Mouse (Mus musculus): ENCODE measurements around the gene Apol7a. TPM values are rescaled to one million over a fixed set of nuclear protein-coding genes. Genes with fewer than 3 reads are reported as not detected.
A peak's percentile ranks its signal among the peaks of the same experiment; 100 is the strongest.

Gene Apol7a
- total RNA-seq, 2 experiments from 2014 or later, result 0.48 to 0.68 TPM

DNA sequence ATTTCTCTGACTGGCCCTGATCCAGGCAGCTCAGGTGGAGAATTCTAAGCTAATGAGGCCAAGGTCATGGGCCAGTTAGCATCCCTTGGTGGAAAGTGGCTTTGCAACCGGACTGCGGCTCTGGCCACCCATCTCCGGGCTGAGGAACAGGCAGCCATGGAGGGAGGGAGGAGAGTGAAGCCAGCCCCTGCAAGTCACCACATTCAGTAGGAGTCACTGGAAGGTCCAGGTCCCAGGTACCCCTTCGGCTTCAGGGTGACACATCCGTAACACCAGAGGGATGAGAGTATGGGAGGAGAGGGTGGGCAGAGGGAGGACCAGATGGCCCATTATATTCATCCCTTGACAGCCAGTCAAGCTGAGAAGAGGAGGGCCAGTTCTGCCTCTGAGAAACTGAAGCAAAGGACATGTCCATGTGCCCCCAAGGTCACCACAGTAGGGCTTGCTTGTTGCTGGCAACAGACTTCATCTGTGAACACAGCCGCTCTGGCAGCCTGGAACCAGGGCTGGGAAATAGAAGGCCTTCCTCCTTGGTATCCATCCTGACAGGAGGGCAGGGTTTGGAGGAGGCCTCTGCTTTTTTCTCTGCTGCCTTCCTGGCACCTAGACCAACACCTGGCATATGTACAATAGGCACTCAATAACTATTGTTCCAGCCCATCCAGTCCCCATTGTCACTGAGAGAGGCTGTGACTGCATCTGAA, 43.9 kb downstream of the Apol7a start:
- DNase-seq (ENCODE audit: low spot score in 2 of 2), result no peak
- intact Hi-C loops (cut with DNase I), result loop anchor here (5.0 kb wide), 2 partner anchors 48 to 128 kb away; partner anchors contain the start of gene Rbfox2

- DNase-seq (ENCODE audit: low spot score in 2 of 2), result no peak
- intact Hi-C loops (cut with DNase I), result no loop called here
These were observed 44.4 kb downstream of the Apol7a start for GRCm38 (mm10) chr15:77354496-77354847.

DNA sequence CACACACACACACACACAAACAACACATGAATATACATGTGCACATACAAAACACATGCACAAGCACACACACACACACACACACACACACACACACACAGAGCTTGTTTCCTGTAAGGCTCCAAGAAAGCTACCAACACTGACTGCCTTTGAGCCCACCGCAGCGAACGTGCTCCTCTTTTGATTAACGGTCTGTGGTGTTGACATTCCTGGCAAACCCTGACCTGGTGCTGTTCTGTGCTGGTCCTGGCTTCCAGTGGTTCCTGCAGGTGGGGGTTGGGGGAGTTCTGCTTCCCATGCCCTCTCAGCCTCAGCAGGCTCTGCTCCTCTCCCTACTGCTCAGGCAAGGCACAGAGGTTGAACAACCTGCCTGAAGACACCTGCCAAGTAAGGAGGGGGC, 45.1 kb downstream of the Apol7a start:
- intact Hi-C loops (cut with DNase I), result no loop called here

DNA sequence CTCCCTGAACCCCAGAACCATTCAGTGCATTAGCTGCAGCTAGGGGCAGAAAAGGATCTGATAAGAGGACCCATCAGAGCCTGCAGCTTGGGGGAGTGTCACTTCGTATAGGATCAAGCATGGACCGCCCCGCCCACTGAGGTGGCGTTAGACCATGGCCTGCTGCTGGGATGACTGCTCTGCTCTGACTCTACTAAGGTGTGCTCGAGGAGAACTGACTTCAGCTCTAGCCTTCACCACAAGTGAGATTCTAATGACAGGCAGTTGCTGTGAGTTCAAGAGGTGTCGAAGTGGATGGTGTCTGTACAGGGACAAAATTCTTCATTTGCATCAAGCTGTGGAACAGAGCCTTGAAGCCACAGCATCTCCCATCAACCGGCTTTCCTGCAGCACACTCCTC, 46.0 kb downstream of the Apol7a start:
- intact Hi-C loops (cut with DNase I), result no loop called here
- no peak for DNase-seq (ENCODE audit: low spot score in 2 of 2)

More for the DNA sequence above, 45.1 kb downstream of the Apol7a start:
- DNase-seq (ENCODE audit: low spot score in 2 of 2), result no peak

- no peak for DNase-seq (ENCODE audit: low spot score in 2 of 2)
- intact Hi-C loops (cut with DNase I), result no loop called here
These were observed 48.8 kb downstream of the Apol7a start for GRCm38 (mm10) chr15:77350117-77350516.

GRCm38 (mm10) chr15:77348146-77348545, 50.8 kb downstream of the Apol7a start:
- DNase-seq (ENCODE audit: low spot score in 2 of 2), result no peak
- intact Hi-C loops (cut with DNase I), result no loop called here

- intact Hi-C loops (cut with DNase I), result no loop called here
- DNase-seq (ENCODE audit: low spot score in 2 of 2), result no peak
These were observed 54.5 kb downstream of the Apol7a start for GRCm38 (mm10) chr15:77344127-77345125.

GRCm38 (mm10) chr15:77343527-77344091, 55.3 kb downstream of the Apol7a start:
- intact Hi-C loops (cut with DNase I), result no loop called here
- DNase-seq (ENCODE audit: low spot score in 2 of 2), result peak; percentile 60 to 70

GRCm38 (mm10) chr15:77342962-77343526, 55.9 kb downstream of the Apol7a start:
- no peak for DNase-seq (ENCODE audit: low spot score in 2 of 2)
- intact Hi-C loops (cut with DNase I), result no loop called here

GRCm38 (mm10) chr15:77342005-77342404, 56.9 kb downstream of the Apol7a start:
- intact Hi-C loops (cut with DNase I), result no loop called here

GRCm38 (mm10) chr15:77340581-77340980, 58.3 kb downstream of the Apol7a start:
- DNase-seq (ENCODE audit: low spot score in 2 of 2), result no peak
- intact Hi-C loops (cut with DNase I), result no loop called here

More at GRCm38 (mm10) chr15:77342005-77342404, 56.9 kb downstream of the Apol7a start:
- no peak for DNase-seq (ENCODE audit: low spot score in 2 of 2)

DNA sequence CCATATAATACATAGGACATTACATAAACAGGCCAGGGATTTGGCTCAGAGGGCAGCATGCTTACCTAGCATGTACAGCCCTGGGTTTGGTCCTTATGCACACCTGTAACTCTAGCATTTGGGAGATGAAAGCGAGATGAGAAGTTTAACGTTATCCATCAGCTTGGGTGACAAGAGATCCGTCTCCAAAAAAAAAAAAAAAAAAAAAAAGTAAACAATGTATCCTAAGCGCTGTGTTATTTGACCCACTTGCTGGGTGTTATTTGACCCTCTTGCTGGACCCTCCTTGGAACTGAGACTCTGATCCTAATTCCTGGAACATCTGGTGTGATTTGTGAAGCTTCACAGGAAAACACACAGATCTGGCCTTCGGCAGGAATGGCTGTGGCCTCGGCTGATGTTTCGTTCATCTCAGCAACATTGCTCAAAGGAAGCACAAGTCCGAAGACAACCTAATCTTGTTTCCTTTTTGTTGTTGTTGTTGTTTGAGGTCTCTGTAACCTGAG, 59.9 kb downstream of the Apol7a start:
- intact Hi-C loops (cut with DNase I), result no loop called here

GRCm38 (mm10) chr15:77338451-77338850, 60.5 kb downstream of the Apol7a start:
- intact Hi-C loops (cut with DNase I), result no loop called here
- no peak for DNase-seq (ENCODE audit: low spot score in 2 of 2)

More for the DNA sequence above, 59.9 kb downstream of the Apol7a start:
- DNase-seq (ENCODE audit: low spot score in 2 of 2), result no peak

Other genes with a start within 250 kb of the Apol7a start
- 100 to 1,000 TPM; 237 to 248 TPM for gene Rbfox2, start 92.1 kb downstream of the Apol7a start, total RNA-seq (2021)
- under 1 TPM in 1 of 2 experiments, not detected in 1; 0.23 TPM for gene Apol9a, start 12.0 kb upstream of the Apol7a start, total RNA-seq (2021)
- under 1 TPM in 1 of 2 experiments, not detected in 1; 0.33 TPM for gene Apol7b, start 48.4 kb upstream of the Apol7a start, total RNA-seq (2021)
- gene Apol10a, start 77.9 kb upstream of the Apol7a start, total RNA-seq (2021), result not detected
- not detected for gene Apol11a, start 109.2 kb upstream of the Apol7a start, total RNA-seq (2021)
- gene Apol7c, start 134.2 kb upstream of the Apol7a start, total RNA-seq (2021), result not detected
- not detected for gene 1700025B11Rik, start 162.8 kb upstream of the Apol7a start, total RNA-seq (2021)
- gene Apol10b, start 197.0 kb upstream of the Apol7a start, total RNA-seq (2021), result not detected
- not detected for gene Gm36245, start 200.1 kb upstream of the Apol7a start, total RNA-seq (2021)
- not detected for gene Apol11b, start 244.2 kb upstream of the Apol7a start, total RNA-seq (2021)

Data from left cerebral cortex, postnatal 14 days (tissue).